Mouse (Mus musculus) heart, embryonic 15.5 days (tissue): ENCODE measurements around the gene Lrguk. TPM values are rescaled to one million over a fixed set of nuclear protein-coding genes. Genes with fewer than 3 reads are reported as not detected.

Experiments
- ATAC-seq: fragments of 200-750 bp; cut with Nextera tagmentation; replicated peaks from 2 replicates; pipeline ENCODE4 v1.8.0; 2017; ENCODE audit warnings: low read depth, moderate TSS enrichment; ENCODE audit not compliant: insufficient number of reproducible peaks, insufficient read depth, low FRiP score
- H3K27ac ChIP-seq: fragments of 300-500 bp; sonication (generic); 2 replicates; pipeline ENCODE4 v1.5.1; 2015; ENCODE audit warnings: mild to moderate bottlenecking, inconsistent platforms
- H3K27me3 ChIP-seq: fragments of 300-500 bp; sonication (generic); 2 replicates; pipeline ENCODE4 v1.6.1; 2015; ENCODE audit warnings: inconsistent platforms
- H3K36me3 ChIP-seq: fragments of 300-500 bp; sonication (generic); 2 replicates; pipeline ENCODE4 v1.6.1; 2015; ENCODE audit warnings: mild to moderate bottlenecking, inconsistent platforms
- H3K4me1 ChIP-seq: fragments of 300-500 bp; sonication (generic); replicated peaks from 2 replicates; pipeline ENCODE4 v1.6.1; 2015; ENCODE audit warnings: inconsistent platforms
- H3K4me2 ChIP-seq: fragments of 300-500 bp; sonication (generic); 2 replicates; pipeline ENCODE4 v1.6.1; 2015; ENCODE audit warnings: inconsistent platforms, mild to moderate bottlenecking, moderate library complexity
- H3K4me3 ChIP-seq: fragments of 300-500 bp; sonication (generic); 2 replicates; pipeline ENCODE4 v1.5.1; 2015; ENCODE audit warnings: mild to moderate bottlenecking, inconsistent platforms
- H3K9ac ChIP-seq: fragments of 300-500 bp; sonication (generic); 2 replicates; pipeline ENCODE4 v1.6.1; 2015; ENCODE audit warnings: mild to moderate bottlenecking, inconsistent platforms
- H3K9me3 ChIP-seq: fragments of 300-500 bp; sonication (generic); replicated peaks from 2 replicates; pipeline ENCODE4 v1.6.1; 2016; ENCODE audit warnings: inconsistent platforms
- WGBS: fragments of 180-500 bp; shearing (Covaris S2); methylation state at CpG from one replicate; pipeline ENCODE4 v1.1.7; 2015; ENCODE audit warnings: mixed read lengths; 5-methylcytosine and 5-hydroxymethylcytosine counted together
- polyA plus RNA-seq: library from polyadenylated mRNA; unstranded; fragments of >200 nt; fragmentation: Nextera tagmentation; extraction: Ambion mirVana; gene quantifications from 2 replicates; pipeline ENCODE4 v1.2.1, GENCODE M21; 2015

Gene Lrguk
- polyA plus RNA-seq, 1 experiment from 2014 or later: 0.28 TPM

- Histone ChIP-seq H3K27ac (no peak overlapping the region), H3K4me2 (no peak overlapping the region), H3K27me3 (no peaks in the 10 kb centered on the region), H3K36me3 (no peaks in the 10 kb centered on the region), H3K9me3 (no peaks in the 10 kb centered on the region), H3K4me3 (no peak overlapping the region), H3K4me1 (no peaks in the 10 kb centered on the region), H3K9ac (no peak overlapping the region)
- ATAC-seq: no peak
- 95% methylated on average over 8 of the region's 8 CpGs for WGBS
Observed at GRCm38 (mm10) chr6:34067271-34067670, 38.0 kb downstream of the Lrguk start.

- H3K27me3 ChIP-seq: no peaks in the 10 kb centered on the region
- H3K9me3 ChIP-seq: no peaks in the 10 kb centered on the region
- H3K4me3 ChIP-seq: no peak overlapping the region
- no peaks in the 10 kb centered on the region for H3K36me3 ChIP-seq
- H3K4me2 ChIP-seq: no peak overlapping the region
- no peak for ATAC-seq
- 41% methylated on average over 5 of the region's 5 CpGs for WGBS
- no peaks in the 10 kb centered on the region for H3K4me1 ChIP-seq
- H3K9ac ChIP-seq: no peak overlapping the region
- H3K27ac ChIP-seq: no peak overlapping the region
Observed at GRCm38 (mm10) chr6:34071936-34072335, 42.7 kb downstream of the Lrguk start.

- Histone ChIP-seq H3K4me2 (no peak overlapping the region), H3K27me3 (no peaks in the 10 kb centered on the region), H3K27ac (no peak overlapping the region), H3K9ac (no peak overlapping the region), H3K36me3 (no peaks in the 10 kb centered on the region), H3K4me1 (no peaks in the 10 kb centered on the region), H3K4me3 (no peak overlapping the region), H3K9me3 (no peaks in the 10 kb centered on the region)
- ATAC-seq: no peak
- WGBS: 80% methylated on average over 3 of the region's 3 CpGs
Observed at GRCm38 (mm10) chr6:34073931-34074442, 44.7 kb downstream of the Lrguk start.

- H3K4me3 ChIP-seq: no peak overlapping the region
- WGBS: 84% methylated on average over 11 of the region's 11 CpGs
Observed at GRCm38 (mm10) chr6:34075520-34075919, 46.3 kb downstream of the Lrguk start.

GRCm38 (mm10) chr6:34083471-34083870 lies 54.2 kb downstream of the Lrguk start:
- ATAC-seq: no peak
- Histone ChIP-seq H3K27ac (no peak overlapping the region), H3K4me2 (no peak overlapping the region), H3K4me1 (no peaks in the 10 kb centered on the region), H3K36me3 (no peaks in the 10 kb centered on the region), H3K4me3 (no peak overlapping the region), H3K9me3 (no peaks in the 10 kb centered on the region), H3K9ac (no peak overlapping the region), H3K27me3 (no peaks in the 10 kb centered on the region)
- 91% methylated on average over 5 of the region's 5 CpGs for WGBS

More at GRCm38 (mm10) chr6:34075520-34075919, 46.3 kb downstream of the Lrguk start:
- ATAC-seq: no peak
- no peak overlapping the region for H3K27ac ChIP-seq
- no peak overlapping the region for H3K4me2 ChIP-seq
- H3K27me3 ChIP-seq: no peaks in the 10 kb centered on the region
- H3K9ac ChIP-seq: no peak overlapping the region
- no peaks in the 10 kb centered on the region for H3K36me3 ChIP-seq
- no peaks in the 10 kb centered on the region for H3K9me3 ChIP-seq
- no peaks in the 10 kb centered on the region for H3K4me1 ChIP-seq

- Histone ChIP-seq H3K36me3 (no peaks in the 10 kb centered on the region), H3K4me1 (no peaks in the 10 kb centered on the region), H3K9ac (no peak overlapping the region), H3K27me3 (no peaks in the 10 kb centered on the region), H3K4me3 (no peak overlapping the region), H3K4me2 (no peak overlapping the region), H3K27ac (no peak overlapping the region), H3K9me3 (no peaks in the 10 kb centered on the region)
- ATAC-seq: no peak
- WGBS: 77% methylated on average over 4 of the region's 4 CpGs
Observed at GRCm38 (mm10) chr6:34087701-34088100, 58.5 kb downstream of the Lrguk start.

- Histone ChIP-seq H3K4me1 (no peaks in the 10 kb centered on the region), H3K9me3 (no peaks in the 10 kb centered on the region), H3K36me3 (no peaks in the 10 kb centered on the region), H3K4me3 (no peak overlapping the region), H3K27me3 (no peaks in the 10 kb centered on the region), H3K27ac (no peak overlapping the region), H3K4me2 (no peak overlapping the region), H3K9ac (no peak overlapping the region)
- no peak for ATAC-seq
- WGBS: 65% methylated on average over 3 of the region's 3 CpGs
Observed at GRCm38 (mm10) chr6:34088986-34089385, 59.7 kb downstream of the Lrguk start.

GRCm38 (mm10) chr6:34091537-34091936 lies 62.3 kb downstream of the Lrguk start:
- 71% methylated on average over 3 of the region's 3 CpGs for WGBS
- Histone ChIP-seq H3K36me3 (no peaks in the 10 kb centered on the region), H3K27ac (no peak overlapping the region), H3K4me3 (no peak overlapping the region), H3K27me3 (no peaks in the 10 kb centered on the region), H3K9me3 (no peaks in the 10 kb centered on the region), H3K4me2 (no peak overlapping the region), H3K9ac (no peak overlapping the region), H3K4me1 (no peaks in the 10 kb centered on the region)
- ATAC-seq: no peak

- Histone ChIP-seq H3K9me3 (no peaks in the 10 kb centered on the region), H3K9ac (no peak overlapping the region), H3K4me3 (no peak overlapping the region), H3K4me2 (no peak overlapping the region), H3K36me3 (no peaks in the 10 kb centered on the region), H3K27ac (no peak overlapping the region), H3K27me3 (no peaks in the 10 kb centered on the region), H3K4me1 (no peaks in the 10 kb centered on the region)
- ATAC-seq: no peak
- WGBS: 64% methylated on average over 6 of the region's 6 CpGs
Observed at GRCm38 (mm10) chr6:34096274-34096673, 67.0 kb downstream of the Lrguk start.

- 86% methylated on average over 4 of the region's 4 CpGs for WGBS
- no peak overlapping the region for H3K27ac ChIP-seq
Observed at GRCm38 (mm10) chr6:34096905-34097304, 67.7 kb downstream of the Lrguk start.

GRCm38 (mm10) chr6:34099725-34100124 lies 70.5 kb downstream of the Lrguk start:
- 85% methylated on average over 6 of the region's 6 CpGs for WGBS

More at GRCm38 (mm10) chr6:34096905-34097304, 67.7 kb downstream of the Lrguk start:
- Histone ChIP-seq H3K9ac (no peak overlapping the region), H3K4me3 (no peak overlapping the region), H3K9me3 (no peaks in the 10 kb centered on the region), H3K27me3 (no peaks in the 10 kb centered on the region), H3K36me3 (no peaks in the 10 kb centered on the region), H3K4me1 (no peaks in the 10 kb centered on the region), H3K4me2 (no peak overlapping the region)
- ATAC-seq: no peak

GRCm38 (mm10) chr6:34101531-34102396 lies 72.5 kb downstream of the Lrguk start:
- no peak overlapping the region for H3K4me3 ChIP-seq
- H3K27ac ChIP-seq: no peak overlapping the region
- H3K4me1 ChIP-seq: no peaks in the 10 kb centered on the region
- no peaks in the 10 kb centered on the region for H3K9me3 ChIP-seq
- ATAC-seq: no peak
- no peak overlapping the region for H3K4me2 ChIP-seq
- H3K36me3 ChIP-seq: no peaks in the 10 kb centered on the region
- no peak overlapping the region for H3K9ac ChIP-seq
- H3K27me3 ChIP-seq: no peaks in the 10 kb centered on the region
- 67% methylated on average over 15 of the region's 15 CpGs for WGBS

More at GRCm38 (mm10) chr6:34099725-34100124, 70.5 kb downstream of the Lrguk start:
- no peaks in the 10 kb centered on the region for H3K9me3 ChIP-seq
- no peaks in the 10 kb centered on the region for H3K27me3 ChIP-seq
- no peaks in the 10 kb centered on the region for H3K4me1 ChIP-seq
- no peak overlapping the region for H3K4me3 ChIP-seq
- no peaks in the 10 kb centered on the region for H3K36me3 ChIP-seq
- H3K27ac ChIP-seq: no peak overlapping the region
- no peak overlapping the region for H3K9ac ChIP-seq
- ATAC-seq: no peak
- H3K4me2 ChIP-seq: no peak overlapping the region
